Mouse (Mus musculus) heart, adult 2 months (tissue): ENCODE data around the gene Ylpm1.

Experiments used
- CTCF ChIP-seq: fragments of 200-600 bp; IDR thresholded peaks from 2 replicates; pipeline ENCODE4 v1.8.1; 2022; ENCODE audit warnings: antibody characterized with exemption, mild to moderate bottlenecking, moderate library complexity
- EP300 ChIP-seq: fragments of 200-500 bp; IDR thresholded peaks from 2 replicates; pipeline ENCODE4 v1.6.1; 2011; ENCODE audit warnings: low read depth, low read length, control low read depth; ENCODE audit not compliant: insufficient read depth
- POLR2A ChIP-seq: fragments of 200-500 bp; IDR thresholded peaks from 2 replicates; pipeline ENCODE4 v1.6.1; 2011; ENCODE audit warnings: mild to moderate bottlenecking, low read depth, low read length, control low read depth; ENCODE audit not compliant: insufficient read depth

- no peak for TF ChIP-seq POLR2A
- TF ChIP-seq EP300, result no peak
- TF ChIP-seq CTCF, result no peak
Measured at GRCm38 (mm10) chr12:85112550-85113251, 116.6 kb downstream of the Ylpm1 start.
